ENCODE assay signal across 8 mouse cellular contexts in the genomic region with DNA sequence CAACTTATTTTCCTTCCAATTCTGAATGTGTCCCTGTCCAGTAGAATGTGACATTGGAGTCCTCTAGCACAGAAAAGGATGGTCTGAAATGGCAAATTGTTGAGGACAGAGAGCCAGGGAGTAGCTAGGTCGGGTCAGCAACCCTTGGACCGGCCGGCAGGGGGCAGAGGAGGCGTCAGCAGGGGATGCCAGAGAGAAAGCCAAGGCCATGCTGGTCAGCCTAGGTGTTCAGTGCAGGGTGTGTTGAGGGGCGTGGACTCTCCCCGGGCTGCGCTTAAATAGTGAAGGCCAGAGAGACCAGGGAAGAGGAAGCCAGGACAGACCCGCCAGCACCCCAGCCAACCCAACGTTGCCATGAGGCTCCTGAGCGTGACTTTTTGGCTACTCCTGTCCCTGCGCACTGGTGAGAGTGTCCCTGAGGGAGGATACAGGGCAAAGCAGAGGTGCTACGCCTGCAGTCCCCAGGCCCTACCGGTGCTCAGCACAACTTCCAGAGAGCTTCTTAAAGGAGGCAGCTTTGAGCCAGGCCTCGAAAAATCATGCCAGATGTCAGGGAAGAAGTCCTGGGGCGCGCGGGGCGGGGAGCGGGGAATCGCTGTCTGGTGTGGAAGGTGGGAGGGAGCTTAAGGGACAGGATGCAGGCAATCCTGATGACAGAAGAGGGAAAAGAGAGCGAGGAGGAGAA. TPM values are rescaled to one million over a fixed set of nuclear protein-coding genes. Genes with fewer than 3 reads are reported as not detected.
DNase-seq lines count a peak whose midpoint lies in the region; ATAC-seq lines count a peak whose summit lies in the region.

A gene (plus strand): TSS at position 238 of the 685 bp plus-strand sequence.

- peak; percentile 64 for DNase-seq in CD4-positive, CD25-positive, alpha-beta regulatory T cell, adult 2 months (ENCODE audit: low read depth, low spot score)
- peak; percentile 77 to 92 for DNase-seq in adrenal gland, adult (ENCODE audit: inconsistent age in 2 of 2, low spot score in 1 of 2)
- peak; percentile 81 for DNase-seq in embryo, embryonic 10.5 days (ENCODE audit: low spot score)
- peak; percentile 80 for DNase-seq in lung, postnatal 36 days
- DNase-seq in skeletal muscle tissue, adult 2 months (ENCODE audit: low read depth, low spot score) = peak; percentile 15

- 0 out of 2 replicates have a peak, but pooled peaks cover 5% of the 10 kb centered on the region for H3K27me3 ChIP-seq in heart, embryonic 11.5 days (ENCODE audit: control insufficient read depth, insufficient read depth, low read length)
- 0 out of 2 replicates have a peak, but pooled peaks cover 4% of the 10 kb centered on the region for H3K27me3 ChIP-seq in kidney, embryonic 16.5 days (ENCODE audit: insufficient read depth, low read length)

- H3K36me3 ChIP-seq in heart, embryonic 11.5 days (ENCODE audit: control insufficient read depth, insufficient read depth, low read length) = no peaks in the 10 kb centered on the region
- H3K36me3 ChIP-seq in kidney, embryonic 16.5 days (ENCODE audit: insufficient read depth, low read length) = peaks cover 4% of the 10 kb centered on the region; the same call in 1 of the 2 replicates

- H3K4me3 ChIP-seq in heart, embryonic 11.5 days (ENCODE audit: low read depth, low read length) = no peak within 1 kb of the TSS
- no peak within 1 kb of the TSS; the same call in 1 of the 2 replicates for H3K4me3 ChIP-seq in kidney, embryonic 16.5 days (ENCODE audit: low read length)

- ATAC-seq in heart, embryonic 11.5 days (replicated peaks; ENCODE audit: insufficient number of reproducible peaks, low FRiP score, low TSS enrichment) = peak; percentile 37; the same call in 1 of the 2 replicates
- ATAC-seq in kidney, embryonic 16.5 days (ENCODE audit: low FRiP score, low TSS enrichment) = peak; percentile 85
- no peak for ATAC-seq in inflammation-experienced regulatory T-cells, adult 6 months

- no peak within 1 kb of the TSS for H3K27ac ChIP-seq in heart, embryonic 11.5 days (ENCODE audit: low read depth, low read length)
- no peak within 1 kb of the TSS for H3K27ac ChIP-seq in kidney, embryonic 16.5 days (ENCODE audit: low read length)

- H3K9ac ChIP-seq in heart, embryonic 11.5 days (ENCODE audit: low read depth, low read length) = no peak within 1 kb of the TSS
- no peak within 1 kb of the TSS for H3K9ac ChIP-seq in kidney, embryonic 16.5 days (replicated peaks; ENCODE audit: low read length)

- H3K9me3 ChIP-seq in heart, embryonic 11.5 days (replicated peaks; ENCODE audit: control insufficient read depth, low read length) = no peaks in the 10 kb centered on the region
- H3K9me3 ChIP-seq in kidney, embryonic 16.5 days (ENCODE audit: low read length) = no peaks in the 10 kb centered on the region

- H3K4me2 ChIP-seq in heart, embryonic 11.5 days = peak within 1 kb of the TSS; percentile 33
- H3K4me2 ChIP-seq in kidney, embryonic 16.5 days (replicated peaks; ENCODE audit: low read depth, low read length) = peak within 1 kb of the TSS; percentile 37

- WGBS in heart, embryonic 11.5 days (ENCODE audit: insufficient replicate concordance) = 24% methylated on average over 21 of the region's 21 CpGs
- WGBS in kidney, embryonic 16.5 days = 35% methylated on average over 21 of the region's 21 CpGs

- peaks cover 25% of the 10 kb centered on the region for H3K4me1 ChIP-seq in heart, embryonic 11.5 days (ENCODE audit: control insufficient read depth, insufficient read depth, low read length)
- peaks cover 11% of the 10 kb centered on the region; the same call in 1 of the 2 replicates for H3K4me1 ChIP-seq in kidney, embryonic 16.5 days (ENCODE audit: insufficient read depth, low read length)

RNA-seq across cellular contexts. Expression of the gene that starts here (rescaled TPM):
- polyA plus RNA-seq in heart, embryonic 11.5 days (2014; fragmentation: Nextera tagmentation; extraction: Ambion mirVana) = not detected in 2 replicates
- 0.66 and 0.90 TPM in 2 replicates for polyA plus RNA-seq in kidney, embryonic 16.5 days (2015; fragmentation: Nextera tagmentation; extraction: Ambion mirVana)
- not detected for polyA plus RNA-seq in inflammation-experienced regulatory T-cells, adult 6 months (2017; shearing (Covaris generic))

Comparison
In these comparisons a context has a peak if more than half of its experiments do, and no peak if none do; other contexts are left out.
1. Peak in ATAC-seq and H3K4me2 ChIP-seq in heart, embryonic 11.5 days; RNA of the gene not detected or under 1 TPM.
2. Peak in ATAC-seq and H3K4me2 ChIP-seq in kidney, embryonic 16.5 days; RNA of the gene not detected or under 1 TPM.
3. DNase-seq: peak in every context shown above with its lines; median percentile 84 in adrenal gland, adult; 81 in embryo, embryonic 10.5 days; 80 in lung, postnatal 36 days; 64 in CD4-positive, CD25-positive, alpha-beta regulatory T cell, adult 2 months; 15 in skeletal muscle tissue, adult 2 months.